Mouse (Mus musculus) CH12.LX (cell line): ENCODE measurements at regions not wholly inside any gene's neighbourhood (a gene's known extent, or its start where the extent isn't known, plus 50 kb on each side); places are given as distances from the start of the nearest gene placed in this dataset.

Source experiments
- DNase-seq: peaks from one replicate; pipeline ENCODE4 v3.0.0-alpha.2; 2013; ENCODE audit errors: extremely low read depth
- H3K27ac ChIP-seq: 2 replicates; pipeline ENCODE4 v1.5.1; 2012; ENCODE audit warnings: low read depth, mild to moderate bottlenecking, control low read depth, moderate library complexity; ENCODE audit not compliant: insufficient read depth
- H3K27me3 ChIP-seq: replicated peaks from 2 replicates; pipeline ENCODE3; 2012; ENCODE audit warnings: inconsistent platforms
- H3K36me3 ChIP-seq, 2 experiments: replicated peaks in 1 of 2; 2 replicates each; pipeline versions ENCODE3 to v1.6.1; 2012; ENCODE audit warnings: inconsistent platforms in 1 of 2, low read length in 1 of 2, mild to moderate bottlenecking in 1 of 2, mixed read lengths in 1 of 2, moderate library complexity in 1 of 2; ENCODE audit not compliant: control insufficient read depth in 1 of 2, insufficient read depth in 1 of 2
- H3K4me1 ChIP-seq, 2 experiments: 2 replicates each; pipeline ENCODE4 v1.6.1; 2012; ENCODE audit warnings: inconsistent platforms in 1 of 2, moderate library complexity in 1 of 2; ENCODE audit not compliant: insufficient read depth in 2 of 2, control insufficient read depth in 1 of 2
- H3K4me2 ChIP-seq: 2 replicates; pipeline ENCODE4 v1.6.1; 2012; ENCODE audit warnings: low read depth, mild to moderate bottlenecking, control low read depth; ENCODE audit not compliant: poor library complexity, insufficient read depth, severe bottlenecking
- H3K4me3 ChIP-seq, 3 experiments: fragments of 150-350 bp in 1 of 3; sonication (generic) in 1 of 3; replicated peaks in 1 of 3; 2 replicates each; pipeline versions ENCODE3 to v1.5.1; 2011 to 2012; ENCODE audit warnings: low read depth in 2 of 3, low read length in 2 of 3, mild to moderate bottlenecking in 2 of 3, moderate library complexity in 2 of 3, control low read depth in 1 of 3, improper control_type of control experiment in 1 of 3, inconsistent platforms in 1 of 3, mixed read lengths in 1 of 3; ENCODE audit not compliant: poor library complexity in 1 of 3
- H3K79me2 ChIP-seq: replicated peaks from 2 replicates; pipeline ENCODE4 v1.6.1; 2012; ENCODE audit warnings: mild to moderate bottlenecking, moderate library complexity; ENCODE audit not compliant: control insufficient read depth, poor library complexity, insufficient read depth, severe bottlenecking; ENCODE audit errors: extremely low read depth
- H3K9ac ChIP-seq: 2 replicates; pipeline ENCODE4 v1.6.1; 2012; ENCODE audit warnings: low read depth, mild to moderate bottlenecking, control low read depth, moderate library complexity; ENCODE audit not compliant: insufficient read depth
- H3K9me3 ChIP-seq: replicated peaks from 2 replicates; pipeline ENCODE3; 2012; ENCODE audit warnings: low read length, inconsistent platforms, mixed read lengths
- CHD1 ChIP-seq: IDR thresholded peaks from 2 replicates; pipeline ENCODE4 v1.6.1; 2012; ENCODE audit warnings: low read depth, low read length, improper control_type of control experiment, inconsistent platforms
- CHD2 ChIP-seq: IDR thresholded peaks from 2 replicates; pipeline ENCODE4 v1.6.1; 2011; ENCODE audit warnings: low read length, improper control_type of control experiment
- CTCF ChIP-seq, 2 experiments: IDR thresholded peaks in 1 of 2; conservative IDR thresholded peaks in 1 of 2; 2 replicates each; pipeline ENCODE4 v1.5.1; 2011 to 2012; ENCODE audit warnings: low read depth in 2 of 2, low read length in 2 of 2, improper control_type of control experiment in 1 of 2, inconsistent platforms in 1 of 2, mild to moderate bottlenecking in 1 of 2, moderate library complexity in 1 of 2
- E2F4 ChIP-seq: IDR thresholded peaks from 2 replicates; pipeline ENCODE4 v1.6.1; 2011; ENCODE audit warnings: low read depth, low read length, improper control_type of control experiment; ENCODE audit not compliant: insufficient replicate concordance
- ELF1 ChIP-seq: IDR thresholded peaks from 2 replicates; pipeline ENCODE4 v1.6.1; 2014; ENCODE audit warnings: low read depth, mild to moderate bottlenecking, inconsistent platforms, low read length, improper control_type of control experiment
- EP300 ChIP-seq: IDR thresholded peaks from 2 replicates; pipeline ENCODE4 v1.6.1; 2011; ENCODE audit warnings: low read length, improper control_type of control experiment
- MXI1 ChIP-seq: IDR thresholded peaks from 2 replicates; pipeline ENCODE4 v1.6.1; 2011; ENCODE audit warnings: mild to moderate bottlenecking, low read depth, low read length, improper control_type of control experiment
- MYC ChIP-seq: IDR thresholded peaks from 2 replicates; pipeline ENCODE4 v1.6.1; 2011; ENCODE audit warnings: low read depth, mild to moderate bottlenecking, improper control_type of control experiment, low read length
- NRF1 ChIP-seq: IDR thresholded peaks from 2 replicates; pipeline ENCODE4 v1.6.1; 2014; ENCODE audit warnings: low read depth, mild to moderate bottlenecking, inconsistent platforms, low read length, improper control_type of control experiment, moderate library complexity
- POLR2AphosphoS2 ChIP-seq: IDR thresholded peaks from 2 replicates; pipeline ENCODE4 v1.6.1; 2011; ENCODE audit warnings: low read depth, low read length, improper control_type of control experiment
- RAD21 ChIP-seq: IDR thresholded peaks from 2 replicates; pipeline ENCODE4 v1.6.1; 2011; ENCODE audit warnings: low read depth, mild to moderate bottlenecking, low read length, improper control_type of control experiment, moderate library complexity
- RCOR1 ChIP-seq: conservative IDR thresholded peaks from 2 replicates; pipeline ENCODE4 v1.6.1; 2012; ENCODE audit warnings: low read depth, mild to moderate bottlenecking, inconsistent platforms, low read length, improper control_type of control experiment
- SIN3A ChIP-seq: IDR thresholded peaks from 2 replicates; pipeline ENCODE4 v1.6.1; 2012; ENCODE audit warnings: low read length, improper control_type of control experiment, inconsistent platforms
- SMC3 ChIP-seq: IDR thresholded peaks from 2 replicates; pipeline ENCODE4 v1.6.1; 2011; ENCODE audit warnings: low read depth, low read length, improper control_type of control experiment
- TBP ChIP-seq: conservative IDR thresholded peaks from 2 replicates; pipeline ENCODE4 v1.6.1; 2011; ENCODE audit warnings: low read depth, low read length, improper control_type of control experiment
- ZMIZ1 ChIP-seq: IDR thresholded peaks from 2 replicates; pipeline ENCODE4 v1.6.1; 2012; ENCODE audit warnings: low read depth, mild to moderate bottlenecking, inconsistent platforms, low read length, improper control_type of control experiment
- ZNF384 ChIP-seq: IDR thresholded peaks from 2 replicates; pipeline ENCODE4 v1.6.1; 2012; ENCODE audit warnings: low read depth, low read length, improper control_type of control experiment, inconsistent platforms
- dilution Hi-C: fragments of 300-500 bp; cut with MboI; formaldehyde crosslinking; loops from 2 replicates; pipeline ENCODE4 v1.14.3; 2020; ENCODE audit warnings: low sequenced_read_pairs; ENCODE audit not compliant: extremely low pct_unique_long_range_greater_than_20kb, extremely low pct_ligation_motif_present
- in situ Hi-C: fragments of 300-500 bp; cut with MboI; formaldehyde crosslinking; loops from 3 replicates; pipeline ENCODE4 v1.14.3; 2019; ENCODE audit warnings: low sequenced_read_pairs, low pct_ligation_motif_present, low pct_unique_long_range_greater_than_20kb, mixed read lengths

GRCm38 (mm10) chr10:17602446-17602845, 120.6 kb upstream of the Cited2 start:
- H3K27ac ChIP-seq = no peak overlapping the region
- no peaks in the 10 kb centered on the region for H3K79me2 ChIP-seq
- no peak overlapping the region for H3K4me3 ChIP-seq
- H3K4me2 ChIP-seq = no peak overlapping the region
- H3K36me3 ChIP-seq = no peaks in the 10 kb centered on the region
- no peaks in the 10 kb centered on the region for H3K27me3 ChIP-seq
- TF ChIP-seq MYC (no peak), CHD2 (no peak), ZMIZ1 (no peak)
- DNase-seq = no peak
- peaks cover 0 to 3% of the 10 kb centered on the region in 2 experiments; a peak in 1 of 4 replicates for H3K4me1 ChIP-seq
- dilution Hi-C loops = no loop called here
- in situ Hi-C loops = no loop called here
- H3K9me3 ChIP-seq = no peaks in the 10 kb centered on the region
- no peak overlapping the region for H3K9ac ChIP-seq

GRCm38 (mm10) chr10:17608220-17608619, 114.8 kb upstream of the Cited2 start:
- no peaks in the 10 kb centered on the region for H3K79me2 ChIP-seq
- in situ Hi-C loops (no loop called here), dilution Hi-C loops (no loop called here)
- no peak for TF ChIP-seq SIN3A
- no peak for TF ChIP-seq NRF1
- no peak for TF ChIP-seq CHD2
- no peaks in the 10 kb centered on the region for H3K4me1 ChIP-seq
- no peak overlapping the region for H3K4me2 ChIP-seq
- H3K4me3 ChIP-seq = no peak overlapping the region
- H3K27me3 ChIP-seq = no peaks in the 10 kb centered on the region
- H3K27ac ChIP-seq = no peak overlapping the region
- H3K9me3 ChIP-seq = no peaks in the 10 kb centered on the region
- H3K9ac ChIP-seq = no peak overlapping the region
- no peak for DNase-seq
- no peaks in the 10 kb centered on the region for H3K36me3 ChIP-seq

GRCm38 (mm10) chr10:17610592-17610991, 112.4 kb upstream of the Cited2 start:
- no peaks in the 10 kb centered on the region for H3K79me2 ChIP-seq
- no peaks in the 10 kb centered on the region for H3K36me3 ChIP-seq
- H3K4me2 ChIP-seq = no peak overlapping the region
- DNase-seq = no peak
- H3K4me3 ChIP-seq = no peak overlapping the region
- dilution Hi-C loops = no loop called here
- no peak overlapping the region for H3K9ac ChIP-seq
- in situ Hi-C loops = no loop called here
- no peaks in the 10 kb centered on the region for H3K4me1 ChIP-seq
- H3K9me3 ChIP-seq = no peaks in the 10 kb centered on the region
- H3K27me3 ChIP-seq = no peaks in the 10 kb centered on the region
- H3K27ac ChIP-seq = no peak overlapping the region
- TF ChIP-seq EP300 (no peak), E2F4 (no peak), MXI1 (no peak), MYC (no peak), ZNF384 (no peak), POLR2AphosphoS2 (no peak), CHD1 (no peak), RCOR1 (no peak), SMC3 (no peak), ELF1 (no peak), TBP (no peak), RAD21 (no peak), CTCF (conservative IDR thresholded peaks at IDR 0.05 in 1 of 2, IDR thresholded peaks at IDR 0.05 in 1 of 2; ENCODE audit: low read depth in 2 of 2, low read length in 2 of 2) (no peak)
